Mouse (Mus musculus): ENCODE measurements around the gene Atp1a2. TPM values are rescaled to one million over a fixed set of nuclear protein-coding genes. Genes with fewer than 3 reads are reported as not detected.

The Atp1a2 gene
- polyA plus RNA-seq, 1 experiment from 2014 or later = 2.0 TPM

DNA sequence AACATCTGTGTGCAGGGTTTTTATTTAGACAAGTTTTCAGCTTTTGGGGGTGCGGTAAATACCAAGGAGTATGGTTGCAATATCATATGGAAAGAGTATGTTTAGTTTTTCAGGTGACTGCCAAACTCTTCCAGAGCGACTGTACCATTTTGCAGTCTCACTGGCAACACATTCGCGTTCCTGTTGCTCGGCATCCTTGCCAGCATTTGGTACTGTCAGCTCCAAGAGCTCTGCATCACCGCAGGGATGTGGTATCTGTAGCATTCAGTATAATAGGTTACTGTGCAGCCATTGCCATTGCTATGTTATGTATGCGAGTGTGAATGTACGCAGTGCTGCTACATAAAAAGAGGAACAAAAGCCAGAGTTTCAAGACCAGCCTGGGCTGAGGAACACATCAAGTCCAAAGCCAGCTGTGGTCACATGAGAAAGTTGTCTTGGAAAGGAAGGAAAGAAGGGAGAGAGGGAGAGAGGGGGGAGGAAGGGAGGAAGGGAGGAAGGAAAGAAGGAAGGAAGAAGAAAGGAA, 33.6 kb upstream of the Atp1a2 start:
- Histone ChIP-seq H3K36me3 (replicated peaks) (no peaks in the 10 kb centered on the region), H3K4me1 (peaks cover 13% of the 10 kb centered on the region), H3K9me3 (no peaks in the 10 kb centered on the region), H3K27me3 (ENCODE audit: poor library complexity, severe bottlenecking) (peaks cover 65% of the 10 kb centered on the region), H3K27ac (no peak overlapping the region), H3K4me3 (no peak overlapping the region)
- WGBS = 79% methylated on average over 8 of the region's 8 CpGs
- no peak for DNase-seq (ENCODE audit: extremely low spot score, low spot score)

DNA sequence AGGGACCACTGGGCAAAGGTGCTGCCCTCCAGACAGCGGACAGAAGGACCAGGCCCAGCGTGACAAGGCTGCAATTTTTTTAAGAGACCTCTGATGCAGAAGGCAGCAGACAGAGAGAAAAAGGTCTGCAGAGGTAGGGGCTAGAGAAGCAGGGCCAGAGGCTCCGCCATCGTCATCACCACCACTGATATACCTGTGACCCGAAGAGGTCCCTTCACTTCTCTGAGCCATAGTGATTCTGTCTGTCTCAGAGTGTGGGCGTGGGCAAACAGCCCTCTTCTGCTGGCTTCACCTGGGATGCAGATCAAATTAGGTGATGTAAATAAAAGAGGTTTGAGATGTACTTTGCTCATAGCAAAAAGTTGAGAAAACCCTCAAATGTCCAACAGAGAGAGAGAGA, 31.8 kb upstream of the Atp1a2 start:
- Histone ChIP-seq H3K4me1 (peaks cover 28% of the 10 kb centered on the region), H3K27ac (peak overlapping the region; percentile 57), H3K9me3 (no peaks in the 10 kb centered on the region), H3K36me3 (replicated peaks) (no peaks in the 10 kb centered on the region), H3K4me3 (no peak overlapping the region), H3K27me3 (ENCODE audit: poor library complexity, severe bottlenecking) (peaks cover 69% of the 10 kb centered on the region)
- 74% methylated on average over 6 of the region's 6 CpGs for whole genome bisulfite sequencing
- DNase-seq (ENCODE audit: extremely low spot score, low spot score) = no peak

DNA sequence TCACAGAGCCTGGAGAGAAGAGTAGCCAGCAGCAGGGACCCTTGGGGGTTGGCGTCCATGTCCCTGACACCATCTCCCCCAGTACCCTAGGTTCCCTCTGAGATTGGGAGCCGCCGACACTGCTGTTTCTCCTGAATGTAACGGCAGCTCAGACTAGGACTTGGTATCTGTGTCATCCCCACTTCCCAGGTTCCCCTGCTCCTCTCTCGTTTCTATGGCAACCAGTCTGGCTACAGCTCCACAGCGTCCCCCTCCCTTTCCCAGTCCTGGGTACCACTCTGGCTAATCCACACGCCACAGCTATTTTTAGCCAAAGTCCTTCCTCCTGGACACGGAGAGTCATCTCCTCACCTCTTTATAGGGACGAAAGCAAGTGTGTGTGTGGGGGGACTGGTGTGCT, 31.3 kb upstream of the Atp1a2 start, which contains the start of gene Kcnj9:
TSS of gene Kcnj9 (minus strand) at position 188 of the 400 bp plus-strand sequence.
- 28% methylated on average over 9 of the region's 9 CpGs for WGBS

DNA sequence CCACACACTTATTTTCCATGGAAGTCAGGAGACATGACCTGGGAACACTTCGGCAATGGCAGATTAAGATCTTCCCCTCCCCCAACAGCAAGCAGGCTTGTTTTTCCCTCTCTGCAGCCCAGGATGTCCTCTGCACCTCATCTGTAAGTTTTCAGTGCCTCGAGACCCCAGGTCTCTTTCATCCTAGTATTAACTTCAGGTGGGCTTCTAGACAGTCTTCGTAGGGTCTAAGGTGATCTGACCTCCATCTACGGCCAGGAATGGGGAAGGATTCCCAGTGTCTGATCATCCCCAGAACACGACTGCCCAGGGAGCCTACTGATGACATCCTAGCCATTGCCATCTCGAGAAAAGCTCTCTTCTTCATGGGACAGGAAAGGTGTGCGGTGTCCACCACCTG, 30.6 kb upstream of the Atp1a2 start:
- Histone ChIP-seq H3K9me3 (no peaks in the 10 kb centered on the region), H3K4me1 (peaks cover 38% of the 10 kb centered on the region), H3K4me3 (no peak overlapping the region), H3K27ac (no peak overlapping the region), H3K27me3 (ENCODE audit: poor library complexity, severe bottlenecking) (peaks cover 74% of the 10 kb centered on the region), H3K36me3 (replicated peaks) (no peaks in the 10 kb centered on the region)
- no peak for DNase-seq (ENCODE audit: extremely low spot score, low spot score)
- WGBS = 81% methylated on average over 7 of the region's 7 CpGs

More for the DNA sequence above, 31.3 kb upstream of the Atp1a2 start, which contains the start of gene Kcnj9:
- Histone ChIP-seq H3K36me3 (replicated peaks) (no peaks in the 10 kb centered on the region), H3K27ac (peak within 1 kb of the TSS; percentile 57), H3K27me3 (ENCODE audit: poor library complexity, severe bottlenecking) (peaks cover 74% of the 10 kb centered on the region), H3K4me3 (peak within 1 kb of the TSS; percentile 24; the same call in 1 of the 2 replicates), H3K4me1 (peaks cover 32% of the 10 kb centered on the region), H3K9me3 (no peaks in the 10 kb centered on the region)
- no peak for DNase-seq (ENCODE audit: extremely low spot score, low spot score)

DNA sequence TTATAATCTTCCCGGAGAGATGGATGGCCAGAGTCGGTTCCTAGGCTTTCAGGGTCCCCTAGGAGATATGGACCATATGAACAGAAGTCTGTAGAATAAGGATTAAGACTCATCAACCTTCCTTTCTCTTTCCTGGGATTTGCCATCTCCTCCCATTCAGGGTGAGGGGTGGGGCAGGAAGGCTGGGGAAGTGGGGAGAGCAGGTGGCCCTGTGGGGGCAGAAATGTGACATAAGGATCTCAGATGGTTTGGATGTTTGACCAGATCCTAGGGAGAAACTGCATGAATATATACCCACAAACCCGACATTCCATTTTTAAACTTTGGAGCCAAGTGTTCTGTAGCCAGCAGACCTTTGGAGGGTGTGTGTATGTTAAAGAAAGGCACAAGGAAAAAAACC, 30.2 kb upstream of the Atp1a2 start:
- DNase-seq (ENCODE audit: extremely low spot score, low spot score) = no peak
- 86% methylated on average over 3 of the region's 3 CpGs for WGBS
- peaks cover 77% of the 10 kb centered on the region for H3K27me3 ChIP-seq (ENCODE audit: poor library complexity, severe bottlenecking)

DNA sequence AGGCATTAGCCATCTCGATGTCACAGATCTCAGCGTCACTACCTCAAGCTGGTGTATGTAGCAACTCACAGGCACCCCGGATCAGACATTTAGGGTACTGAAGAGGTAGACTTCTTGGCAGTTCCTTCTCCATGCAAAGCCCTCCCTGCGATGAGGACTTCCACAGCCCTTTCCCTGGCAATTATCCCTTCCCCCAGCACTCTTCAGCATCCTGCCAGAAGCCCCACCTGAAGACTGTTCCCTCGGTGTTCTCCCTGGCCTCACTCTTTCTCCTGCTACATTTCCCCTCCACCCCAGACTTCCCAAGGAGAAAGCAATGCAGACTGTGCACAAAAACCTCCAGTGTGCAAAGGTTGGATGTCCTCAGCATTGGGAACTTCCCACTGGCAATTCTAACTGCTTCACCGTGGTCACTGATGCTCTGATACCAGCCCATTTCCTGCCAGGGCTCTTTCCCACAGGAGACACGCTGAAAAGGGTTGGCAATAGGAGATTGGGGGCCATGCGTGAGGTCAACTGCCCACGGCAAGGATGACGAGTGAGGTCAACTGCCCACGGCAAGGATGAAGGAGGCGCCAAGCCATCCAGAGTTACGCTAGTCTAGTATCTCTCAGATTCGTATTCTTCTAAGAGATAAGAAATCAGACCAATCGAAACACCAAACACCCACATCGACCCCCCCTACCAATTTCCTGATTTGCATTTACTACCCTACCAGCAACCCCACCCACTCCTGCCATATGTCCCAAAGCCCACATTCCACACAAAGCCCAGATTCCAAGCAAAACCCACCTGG, 29.5 kb upstream of the Atp1a2 start:
- no peaks in the 10 kb centered on the region for H3K36me3 ChIP-seq (replicated peaks)
- no peak overlapping the region for H3K4me3 ChIP-seq
- WGBS = 93% methylated on average over 16 of the region's 16 CpGs
- peaks cover 83% of the 10 kb centered on the region for H3K27me3 ChIP-seq (ENCODE audit: poor library complexity, severe bottlenecking)
- no peaks in the 10 kb centered on the region for H3K9me3 ChIP-seq
- H3K27ac ChIP-seq = no peak overlapping the region
- H3K4me1 ChIP-seq = peaks cover 49% of the 10 kb centered on the region
- DNase-seq (ENCODE audit: extremely low spot score, low spot score) = no peak

More for the DNA sequence above, 30.2 kb upstream of the Atp1a2 start:
- H3K4me1 ChIP-seq = peaks cover 42% of the 10 kb centered on the region
- no peak overlapping the region for H3K27ac ChIP-seq
- H3K36me3 ChIP-seq (replicated peaks) = no peaks in the 10 kb centered on the region
- H3K4me3 ChIP-seq = no peak overlapping the region
- no peaks in the 10 kb centered on the region for H3K9me3 ChIP-seq

DNA sequence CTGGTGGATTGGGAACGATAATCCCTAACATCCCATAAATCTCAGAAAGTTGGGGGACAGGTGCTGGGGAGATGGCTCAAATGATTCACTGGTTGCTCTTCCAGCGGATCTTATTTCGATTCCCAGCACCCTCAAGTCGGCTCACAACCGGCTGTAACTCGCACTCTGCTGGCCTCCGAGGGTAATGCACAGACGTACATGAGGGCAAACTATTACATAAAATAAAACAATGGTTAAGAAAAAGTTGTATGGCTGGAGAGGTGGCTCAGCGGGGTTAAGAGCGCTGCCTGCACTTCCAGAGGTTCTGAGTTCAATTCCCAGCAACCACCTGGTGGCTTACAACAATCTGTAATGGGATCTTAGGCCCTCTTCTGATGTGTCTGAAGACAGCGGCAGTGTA, 28.8 kb upstream of the Atp1a2 start:
- Histone ChIP-seq H3K27ac (no peak overlapping the region), H3K27me3 (ENCODE audit: poor library complexity, severe bottlenecking) (peaks cover 90% of the 10 kb centered on the region), H3K4me3 (peak overlapping the region; percentile 55), H3K9me3 (no peaks in the 10 kb centered on the region), H3K36me3 (replicated peaks) (no peaks in the 10 kb centered on the region), H3K4me1 (peaks cover 54% of the 10 kb centered on the region)
- 57% methylated on average over 11 of the region's 11 CpGs for WGBS
- no peak for DNase-seq (ENCODE audit: extremely low spot score, low spot score)

DNA sequence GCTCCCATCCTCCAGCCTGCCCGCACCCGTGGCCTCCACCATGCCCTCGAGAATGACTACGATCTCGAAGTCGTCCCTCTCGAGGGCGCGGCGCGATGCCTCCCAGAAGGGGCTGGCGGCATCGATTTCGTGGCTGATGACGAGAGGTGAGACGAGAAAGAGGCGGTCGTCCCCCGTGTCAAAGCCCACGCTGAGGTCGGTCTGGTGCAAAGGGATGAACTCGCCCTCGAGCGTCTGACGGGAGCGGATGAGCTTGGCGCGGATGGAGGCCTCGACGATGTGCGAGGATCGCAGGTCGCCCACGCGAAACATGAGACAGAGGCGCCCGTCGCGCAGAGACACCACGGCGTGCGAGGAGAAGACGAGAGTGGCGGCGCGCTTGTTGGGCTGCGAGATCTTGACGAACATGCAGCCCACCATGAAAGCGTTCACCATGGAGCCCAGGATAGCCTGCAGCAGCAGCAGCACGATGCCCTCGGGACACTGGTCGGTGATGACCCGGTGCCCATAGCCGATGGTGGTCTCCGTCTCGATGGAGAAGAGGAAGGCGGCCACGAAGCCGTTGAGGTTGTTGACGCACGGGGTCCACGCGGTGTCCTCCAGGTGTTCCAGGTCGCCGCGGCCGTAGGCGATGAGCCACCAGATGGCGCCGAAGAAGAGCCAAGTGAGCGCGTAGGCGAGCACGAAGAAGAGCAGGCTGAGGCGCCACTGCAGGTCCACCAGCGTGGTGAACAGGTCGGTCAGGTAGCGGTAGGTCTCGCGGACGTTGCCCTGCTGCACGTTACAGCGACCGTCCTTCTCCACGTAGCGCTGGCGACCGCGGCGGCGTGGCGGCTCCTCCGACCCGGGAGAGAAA, 28.0 kb upstream of the Atp1a2 start:
- Histone ChIP-seq H3K4me1 (peaks cover 58% of the 10 kb centered on the region), H3K27me3 (ENCODE audit: poor library complexity, severe bottlenecking) (peaks cover 91% of the 10 kb centered on the region), H3K36me3 (replicated peaks) (peaks cover 5% of the 10 kb centered on the region), H3K27ac (peak overlapping the region; percentile 41), H3K9me3 (no peaks in the 10 kb centered on the region), H3K4me3 (peak overlapping the region; percentile 55)
- 26% methylated on average over 94 of the region's 94 CpGs for WGBS
- peak; percentile 75 for DNase-seq (ENCODE audit: extremely low spot score, low spot score)

- Histone ChIP-seq H3K36me3 (replicated peaks) (peaks cover 14% of the 10 kb centered on the region), H3K27me3 (ENCODE audit: poor library complexity, severe bottlenecking) (peaks cover 84% of the 10 kb centered on the region), H3K27ac (peak overlapping the region; percentile 45; the same call in 1 of the 2 replicates), H3K4me3 (no peak overlapping the region), H3K9me3 (no peaks in the 10 kb centered on the region), H3K4me1 (peaks cover 69% of the 10 kb centered on the region)
- peak; percentile 77 for DNase-seq (ENCODE audit: extremely low spot score, low spot score)
- WGBS = 14% methylated on average over 7 of the region's 7 CpGs
Measured at GRCm38 (mm10) chr1:172324725-172325124, 26.9 kb upstream of the Atp1a2 start.

DNA sequence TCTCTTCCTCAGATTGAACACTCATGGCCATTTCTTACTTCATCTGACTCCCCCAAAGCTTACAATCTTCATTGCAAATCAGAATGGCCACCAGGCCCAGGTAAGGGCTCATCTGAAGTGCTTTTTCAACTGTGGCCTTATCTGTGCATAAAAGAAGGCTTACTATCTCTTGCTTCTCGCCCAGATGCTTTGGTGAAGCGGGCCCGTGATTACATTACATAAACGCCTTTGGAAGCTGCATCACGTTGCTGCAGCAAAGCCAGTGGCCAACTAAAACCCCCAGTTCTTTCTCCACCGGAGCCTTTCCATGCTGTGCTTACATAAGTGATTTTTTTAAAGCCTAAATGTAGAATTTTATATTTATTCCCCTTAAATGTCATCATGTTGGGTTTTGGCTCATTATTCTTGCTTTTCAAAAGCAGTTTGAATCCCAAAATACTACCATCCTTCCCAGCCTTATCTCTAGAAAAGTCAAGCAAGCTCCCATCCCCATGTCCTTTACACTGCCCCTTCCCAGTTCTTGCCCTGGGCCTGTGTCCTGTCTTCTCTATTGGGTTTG, 26.0 kb upstream of the Atp1a2 start:
- Histone ChIP-seq H3K27me3 (ENCODE audit: poor library complexity, severe bottlenecking) (peaks cover 77% of the 10 kb centered on the region), H3K4me3 (no peak overlapping the region), H3K4me1 (peaks cover 69% of the 10 kb centered on the region), H3K9me3 (no peaks in the 10 kb centered on the region), H3K36me3 (replicated peaks) (peaks cover 23% of the 10 kb centered on the region), H3K27ac (peak overlapping the region; percentile 70; the same call in 1 of the 2 replicates)
- no peak for DNase-seq (ENCODE audit: extremely low spot score, low spot score)
- WGBS = 53% methylated on average over 6 of the region's 6 CpGs

GRCm38 (mm10) chr1:172323298-172323697, 25.4 kb upstream of the Atp1a2 start:
- H3K27me3 ChIP-seq (ENCODE audit: poor library complexity, severe bottlenecking) = peaks cover 77% of the 10 kb centered on the region
- H3K36me3 ChIP-seq (replicated peaks) = peaks cover 28% of the 10 kb centered on the region
- H3K4me1 ChIP-seq = peaks cover 73% of the 10 kb centered on the region
- H3K27ac ChIP-seq = peak overlapping the region; percentile 70
- DNase-seq (ENCODE audit: extremely low spot score, low spot score) = no peak
- WGBS = 14% methylated on average over 5 of the region's 5 CpGs
- H3K4me3 ChIP-seq = no peak overlapping the region
- H3K9me3 ChIP-seq = no peaks in the 10 kb centered on the region

GRCm38 (mm10) chr1:172322725-172323124, 24.9 kb upstream of the Atp1a2 start:
- Histone ChIP-seq H3K4me1 (peaks cover 79% of the 10 kb centered on the region), H3K9me3 (no peaks in the 10 kb centered on the region), H3K4me3 (no peak overlapping the region), H3K27me3 (ENCODE audit: poor library complexity, severe bottlenecking) (peaks cover 77% of the 10 kb centered on the region), H3K36me3 (replicated peaks) (peaks cover 34% of the 10 kb centered on the region), H3K27ac (peak overlapping the region; percentile 70)
- no peak for DNase-seq (ENCODE audit: extremely low spot score, low spot score)
- WGBS = 44% methylated on average over 13 of the region's 13 CpGs

Measured in forebrain, embryonic 10.5 days (tissue).